Mouse (Mus musculus): ENCODE measurements around the gene Fbxw20. TPM values are rescaled to one million over a fixed set of nuclear protein-coding genes. Genes with fewer than 3 reads are reported as not detected.
"Not testable (repeated sequence)": the region's sequence is repeated elsewhere in the genome, so short reads cannot be mapped to it uniquely, and the experiment has no call there.

The Fbxw20 gene
- total RNA-seq (2015; ENCODE audit: low replicate concordance) (not detected in 2 replicates), total RNA-seq (2017; ENCODE audit: low replicate concordance) (not detected in 2 replicates)

DNA sequence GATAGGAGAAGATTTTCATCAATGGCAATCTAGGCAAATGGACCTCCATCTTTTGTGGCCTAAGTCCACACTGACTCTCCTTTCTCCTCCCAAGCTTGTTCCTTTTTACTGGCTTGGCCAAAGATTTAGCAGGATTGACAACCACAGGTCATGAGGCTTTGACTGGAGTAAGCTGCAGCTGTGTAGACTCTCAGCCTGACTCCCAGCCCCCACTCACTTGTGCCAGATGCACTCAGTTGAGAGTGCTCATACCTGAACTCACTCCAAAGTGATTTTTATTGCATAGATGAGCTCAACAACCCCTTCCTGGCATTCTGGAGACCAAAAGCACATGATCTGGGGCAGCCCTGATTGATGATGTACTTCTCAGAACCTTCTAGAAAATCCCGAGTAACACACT, at the start of gene Fbxw20:
Gene Fbxw20, minus strand, starts transcription at position 101 of the 400 bp plus-strand sequence.
- no peak for ATAC-seq (replicated peaks; ENCODE audit: low FRiP score, poor library complexity, severe bottlenecking)

DNA sequence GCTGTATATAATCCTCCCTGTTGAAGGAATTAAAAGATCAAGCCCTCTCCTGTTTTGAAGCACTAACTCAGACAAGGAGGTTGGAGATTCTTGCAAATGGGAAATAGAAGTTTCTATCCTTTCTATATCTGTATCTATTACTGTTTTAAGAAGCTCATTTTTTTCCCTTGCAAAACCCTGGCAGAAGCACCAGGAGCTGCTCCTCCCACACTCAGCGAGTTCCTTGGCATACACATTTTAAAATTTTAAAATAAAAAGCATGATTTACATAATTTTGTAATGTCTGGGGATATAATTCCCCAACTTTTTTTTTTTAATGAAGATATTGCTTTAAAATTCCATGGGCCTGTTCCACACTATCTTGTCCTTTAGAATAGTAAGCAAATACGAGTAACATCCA, 28.5 kb upstream of the Fbxw20 start:
- ATAC-seq (replicated peaks; ENCODE audit: low FRiP score, poor library complexity, severe bottlenecking), result no peak

DNA sequence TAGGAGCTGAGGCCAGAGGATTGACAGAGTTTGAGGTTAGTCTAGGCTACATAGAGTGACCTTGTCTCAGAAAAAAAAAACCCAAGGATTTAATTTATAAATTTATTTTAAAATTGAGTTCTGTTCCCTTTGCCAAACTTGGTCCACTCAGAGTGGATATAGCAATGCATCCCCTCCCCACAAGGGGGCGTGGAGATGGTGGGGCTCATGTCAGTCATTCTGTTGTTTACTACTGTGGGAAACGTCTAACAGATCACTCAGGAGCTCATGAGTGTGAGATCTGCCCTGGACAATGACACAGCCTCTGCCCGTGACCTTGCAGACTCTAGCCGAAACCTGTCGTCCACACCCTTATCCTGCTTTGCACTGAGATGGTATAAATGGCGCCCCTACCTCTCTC, 16.1 kb downstream of the Fbxw20 start:
- ATAC-seq (replicated peaks; ENCODE audit: low FRiP score, poor library complexity, severe bottlenecking), result no peak

DNA sequence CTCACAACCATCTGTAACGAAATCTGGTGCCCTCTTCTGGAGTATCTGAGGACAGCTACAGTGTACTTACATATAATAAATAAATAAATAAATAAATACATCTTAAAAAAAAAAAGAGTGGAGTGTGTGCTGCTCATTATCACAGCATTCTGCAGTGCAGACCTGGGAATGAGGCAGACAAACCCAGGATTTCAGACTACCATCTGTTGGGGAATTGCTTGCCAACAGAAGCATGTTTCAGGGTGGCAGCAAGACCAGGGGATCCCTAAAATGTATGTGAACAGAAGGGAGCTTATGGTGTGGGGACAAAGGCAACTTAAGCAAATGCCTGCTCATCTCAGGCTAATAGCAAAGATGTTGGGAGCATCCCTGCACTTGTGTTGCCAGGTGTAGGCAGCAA, 33.2 kb downstream of the Fbxw20 start:
- not testable (repeated sequence) for ATAC-seq (replicated peaks; ENCODE audit: low FRiP score, poor library complexity, severe bottlenecking)

DNA sequence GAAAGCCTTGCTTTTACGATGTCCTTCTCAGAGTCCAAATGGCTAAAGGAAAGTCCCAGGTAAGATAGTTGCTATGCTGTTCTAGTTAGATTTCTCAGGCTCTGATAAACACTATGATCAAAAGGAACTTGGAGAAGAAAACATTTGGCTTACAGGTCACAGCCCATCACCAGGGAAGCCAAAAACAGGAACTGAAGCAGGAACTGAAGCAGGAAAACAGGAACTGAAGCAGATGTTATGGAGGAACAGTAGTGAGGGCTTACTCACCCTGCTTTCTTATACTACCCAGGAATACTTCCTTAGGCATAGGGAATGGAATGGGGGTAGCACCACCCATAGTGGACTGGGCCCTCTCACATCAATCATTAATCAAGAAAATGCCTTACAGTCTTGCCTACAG, 34.2 kb downstream of the Fbxw20 start:
- ATAC-seq (replicated peaks; ENCODE audit: low FRiP score, poor library complexity, severe bottlenecking), result no peak

DNA sequence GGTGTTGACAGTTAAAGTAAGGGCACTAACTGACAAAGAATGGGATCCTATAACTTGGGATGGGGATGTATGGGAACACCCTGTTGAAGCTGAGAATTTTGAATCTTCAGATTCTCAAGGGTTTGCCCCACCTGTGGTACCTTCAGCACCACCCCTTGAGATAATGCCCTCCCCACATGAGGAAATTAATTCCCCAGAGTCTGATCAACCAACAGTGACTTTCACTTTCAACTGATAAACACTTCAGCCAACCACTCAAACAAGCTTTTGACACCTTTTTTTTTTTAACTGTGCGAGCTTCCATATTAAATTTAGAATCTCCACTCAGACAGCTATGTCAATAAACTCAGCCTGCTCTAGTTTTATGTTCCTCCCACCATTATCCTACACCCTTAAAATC, 35.2 kb downstream of the Fbxw20 start:
- ATAC-seq (replicated peaks; ENCODE audit: low FRiP score, poor library complexity, severe bottlenecking), result no peak

DNA sequence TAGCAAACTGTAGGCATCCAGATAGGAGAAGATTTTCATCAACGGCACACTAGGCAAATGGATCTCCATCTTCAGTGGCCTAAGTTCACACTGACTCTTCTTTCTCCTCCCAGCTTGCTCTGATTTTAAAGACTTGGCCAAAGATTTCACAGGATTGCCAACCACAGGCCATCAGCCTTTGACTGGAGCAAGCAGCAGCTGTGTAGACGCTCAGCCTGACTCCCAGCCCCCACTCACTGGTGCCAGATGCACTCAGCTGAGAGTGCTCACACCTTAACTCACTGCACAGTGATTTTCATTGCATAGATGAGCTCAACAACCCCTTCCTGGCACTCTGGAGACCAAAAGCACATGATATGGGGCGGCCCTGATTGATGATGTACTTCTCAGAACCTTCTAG, 38.7 kb downstream of the Fbxw20 start, which contains the start of gene Fbxw13:
Gene Fbxw13, minus strand, starts transcription at position 101 of the 400 bp plus-strand sequence.
- not testable (repeated sequence) for ATAC-seq (replicated peaks; ENCODE audit: low FRiP score, poor library complexity, severe bottlenecking)

DNA sequence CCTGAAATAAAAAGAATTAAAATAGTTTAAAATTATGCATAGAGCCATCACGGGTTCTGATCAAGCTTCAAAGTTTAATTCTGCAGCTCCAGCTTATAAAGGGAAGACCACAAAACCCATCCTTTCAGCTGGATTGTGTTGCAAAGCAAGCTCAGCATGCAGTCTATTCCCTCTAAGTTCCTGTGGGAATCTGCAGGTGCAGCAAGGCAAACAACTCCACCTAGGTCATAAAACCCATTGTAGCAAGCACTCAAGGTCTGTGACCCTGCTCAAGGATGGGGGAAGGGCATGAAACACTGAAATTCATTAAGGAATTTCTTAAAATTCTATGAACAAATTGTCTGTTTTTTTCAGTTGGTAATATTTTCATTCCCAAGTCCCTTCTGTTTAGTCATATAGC, 57.3 kb downstream of the Fbxw20 start:
- ATAC-seq (replicated peaks; ENCODE audit: low FRiP score, poor library complexity, severe bottlenecking), result no peak

DNA sequence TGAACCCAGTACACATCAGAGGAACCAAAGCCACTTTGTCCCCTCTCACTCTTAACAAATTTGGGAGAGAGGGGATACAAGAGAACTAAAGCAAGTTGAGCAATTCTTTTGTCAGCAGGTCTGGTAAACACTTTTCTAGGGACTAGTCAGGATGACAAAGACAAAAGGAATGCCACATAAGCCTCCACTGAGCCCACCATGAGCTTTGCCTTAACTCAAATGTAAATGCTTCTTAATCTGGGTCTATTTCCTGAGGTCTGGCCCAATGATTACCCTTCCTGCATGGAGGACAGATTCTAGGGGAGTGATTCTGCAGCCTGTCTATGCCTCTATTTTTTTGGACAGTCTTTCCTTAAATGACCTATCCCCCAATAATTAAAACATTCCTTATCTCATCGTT, 58.3 kb downstream of the Fbxw20 start:
- ATAC-seq (replicated peaks; ENCODE audit: low FRiP score, poor library complexity, severe bottlenecking), result no peak

Other genes with a start within 250 kb of the Fbxw20 start
- not detected in 2 replicates for gene Ucn2, start 248.7 kb downstream of the Fbxw20 start, total RNA-seq (2015; ENCODE audit: low replicate concordance)
- not detected in 2 replicates for gene Ucn2, start 248.7 kb downstream of the Fbxw20 start, total RNA-seq (2017; ENCODE audit: low replicate concordance)
- 3.6 and 9.2 TPM in 2 replicates for gene Pfkfb4, start 243.0 kb downstream of the Fbxw20 start, total RNA-seq (2015; ENCODE audit: low replicate concordance)
- 1.6 and 10.8 TPM in 2 replicates for gene Pfkfb4, start 243.0 kb downstream of the Fbxw20 start, total RNA-seq (2017; ENCODE audit: low replicate concordance)
- gene Shisa5, start 196.2 kb downstream of the Fbxw20 start, total RNA-seq (2015; ENCODE audit: low replicate concordance), result 13.8 and 40.4 TPM in 2 replicates
- gene Shisa5, start 196.2 kb downstream of the Fbxw20 start, total RNA-seq (2017; ENCODE audit: low replicate concordance), result 44.5 and 87.6 TPM in 2 replicates
- 11.5 and 17.6 TPM in 2 replicates for gene Trex1, start 175.0 kb downstream of the Fbxw20 start, total RNA-seq (2015; ENCODE audit: low replicate concordance)
- gene Trex1, start 175.0 kb downstream of the Fbxw20 start, total RNA-seq (2017; ENCODE audit: low replicate concordance), result 0.26 and 0.76 TPM in 2 replicates
- gene Atrip, start 160.6 kb downstream of the Fbxw20 start, total RNA-seq (2015; ENCODE audit: low replicate concordance), result 3.4 and 6.5 TPM in 2 replicates
- gene Atrip, start 160.6 kb downstream of the Fbxw20 start, total RNA-seq (2017; ENCODE audit: low replicate concordance), result 11.0 and 12.6 TPM in 2 replicates
- gene Ccdc51, start 152.3 kb downstream of the Fbxw20 start, total RNA-seq (2015; ENCODE audit: low replicate concordance), result 2.9 and 5.0 TPM in 2 replicates
- 2.6 and 5.5 TPM in 2 replicates for gene Ccdc51, start 152.3 kb downstream of the Fbxw20 start, total RNA-seq (2017; ENCODE audit: low replicate concordance)
- gene Tma7, start 152.2 kb downstream of the Fbxw20 start, total RNA-seq (2015; ENCODE audit: low replicate concordance), result 106 and 281 TPM in 2 replicates
- 31.5 and 73.0 TPM in 2 replicates for gene Tma7, start 152.2 kb downstream of the Fbxw20 start, total RNA-seq (2017; ENCODE audit: low replicate concordance)
- not detected in 2 replicates for gene Plxnb1, start 139.4 kb downstream of the Fbxw20 start, total RNA-seq (2015; ENCODE audit: low replicate concordance)
- not detected in 2 replicates for gene Plxnb1, start 139.4 kb downstream of the Fbxw20 start, total RNA-seq (2017; ENCODE audit: low replicate concordance)
- gene Fbxw21, start 72.7 kb downstream of the Fbxw20 start, total RNA-seq (2015; ENCODE audit: low replicate concordance), result not detected in 2 replicates
- gene Fbxw21, start 72.7 kb downstream of the Fbxw20 start, total RNA-seq (2017; ENCODE audit: low replicate concordance), result not detected in 2 replicates
- not detected in 2 replicates for gene Fbxw13, start 38.8 kb downstream of the Fbxw20 start, total RNA-seq (2015; ENCODE audit: low replicate concordance)
- not detected in 2 replicates for gene Fbxw13, start 38.8 kb downstream of the Fbxw20 start, total RNA-seq (2017; ENCODE audit: low replicate concordance)
- gene Fbxw14, start 52.9 kb upstream of the Fbxw20 start, total RNA-seq (2015; ENCODE audit: low replicate concordance), result not detected in 2 replicates
- not detected in 2 replicates for gene Fbxw14, start 52.9 kb upstream of the Fbxw20 start, total RNA-seq (2017; ENCODE audit: low replicate concordance)
- gene Fbxw28, start 104.9 kb upstream of the Fbxw20 start, total RNA-seq (2015; ENCODE audit: low replicate concordance), result not detected in 2 replicates
- gene Fbxw28, start 104.9 kb upstream of the Fbxw20 start, total RNA-seq (2017; ENCODE audit: low replicate concordance), result not detected in 2 replicates
- gene Fbxw22, start 169.5 kb upstream of the Fbxw20 start, total RNA-seq (2015; ENCODE audit: low replicate concordance), result not detected in 2 replicates
- not detected in 2 replicates for gene Fbxw22, start 169.5 kb upstream of the Fbxw20 start, total RNA-seq (2017; ENCODE audit: low replicate concordance)
- not detected in 2 replicates for gene Fbxw16, start 214.4 kb upstream of the Fbxw20 start, total RNA-seq (2015; ENCODE audit: low replicate concordance)
- gene Fbxw16, start 214.4 kb upstream of the Fbxw20 start, total RNA-seq (2017; ENCODE audit: low replicate concordance), result not detected in 2 replicates

Data from erythroid progenitor cell, adult 5-6 weeks (primary cell).